15 mouse cellular contexts compared by ENCODE assay signal in genomic region chr17:64060529-64060928, GRCm38 (mm10).
A peak's percentile ranks its signal among the peaks of the same experiment; 100 is the strongest.
DNase-seq lines count a peak whose midpoint lies in the region; ATAC-seq and TF ChIP-seq lines count a peak whose summit lies in the region.
"Had no signal": no experiment of that assay in that cellular context is flagged by ENCODE, and none has a peak within 500 bp of the region (broad histone marks: within the 10 kb centered on the region; RNA-seq: fewer than 3 reads in every experiment).

No protein-coding gene starts in this region.

- H3K27ac ChIP-seq in heart, embryonic 16.5 days (ENCODE audit: low read length) = no peak overlapping the region
- H3K27ac ChIP-seq in heart, embryonic 10.5 days = no peak overlapping the region
- no peak overlapping the region for H3K27ac ChIP-seq in intestine, embryonic 16.5 days (ENCODE audit: low read length)
- H3K27ac ChIP-seq in stomach, postnatal 0 days (replicated peaks) = no peak overlapping the region
- H3K27ac ChIP-seq: embryonic facial prominence, embryonic 15.5 days; lung, embryonic 15.5 days had no signal

- no peaks in the 10 kb centered on the region for H3K36me3 ChIP-seq in heart, embryonic 16.5 days (ENCODE audit: control insufficient read depth, insufficient read depth)
- no peaks in the 10 kb centered on the region for H3K36me3 ChIP-seq in heart, embryonic 10.5 days
- H3K36me3 ChIP-seq in megakaryocyte, embryonic 14.5 days (replicated peaks; ENCODE audit: low read length) = peaks cover 9% of the 10 kb centered on the region
- H3K36me3 ChIP-seq in intestine, embryonic 16.5 days (ENCODE audit: control insufficient read depth, insufficient read depth, low read length) = no peaks in the 10 kb centered on the region
- peaks cover 4% of the 10 kb centered on the region; the same call in 1 of the 2 replicates for H3K36me3 ChIP-seq in stomach, postnatal 0 days (ENCODE audit: control insufficient read depth, insufficient read depth, low read length)
- H3K36me3 ChIP-seq: embryonic facial prominence, embryonic 15.5 days; lung, embryonic 15.5 days had no signal

- H3K4me3 ChIP-seq in heart, embryonic 16.5 days (ENCODE audit: low read length) = no peak overlapping the region
- H3K4me3 ChIP-seq in heart, embryonic 10.5 days = no peak overlapping the region
- peak overlapping the region; percentile 11 for H3K4me3 ChIP-seq in megakaryocyte, embryonic 14.5 days (replicated peaks)
- H3K4me3 ChIP-seq in intestine, embryonic 16.5 days (ENCODE audit: low read length) = no peak overlapping the region
- H3K4me3 ChIP-seq in stomach, postnatal 0 days (ENCODE audit: low read depth, low read length) = no peak overlapping the region
- H3K4me3 ChIP-seq: embryonic facial prominence, embryonic 15.5 days; lung, embryonic 15.5 days had no signal

- TF ChIP-seq EP300 in stomach, postnatal 0 days (optimal IDR thresholded peaks at IDR 0.05) = no peak

- no peak overlapping the region for H3K4me2 ChIP-seq in heart, embryonic 16.5 days (ENCODE audit: low read depth, low read length)
- H3K4me2 ChIP-seq in intestine, embryonic 16.5 days (ENCODE audit: low read depth, low read length) = no peak overlapping the region
- H3K4me2 ChIP-seq in stomach, postnatal 0 days (replicated peaks; ENCODE audit: low read depth) = no peak overlapping the region
- H3K4me2 ChIP-seq: embryonic facial prominence, embryonic 15.5 days; lung, embryonic 15.5 days had no signal

- peak; percentile 32; the same call in 1 of the 2 replicates for ATAC-seq in heart, embryonic 16.5 days (replicated peaks; ENCODE audit: extremely low read depth, insufficient read depth, low FRiP score)
- ATAC-seq in megakaryocyte, adult 5-6 weeks (ENCODE audit: poor library complexity, severe bottlenecking) = no peak
- peak; percentile 68; the same call in 1 of the 2 replicates for ATAC-seq in intestine, embryonic 16.5 days
- ATAC-seq in stomach, postnatal 0 days (ENCODE audit: low FRiP score, low TSS enrichment) = peak; percentile 71; the same call in 1 of the 2 replicates
- no peak for ATAC-seq in erythroblast, adult 5-6 weeks (replicated peaks; ENCODE audit: low FRiP score, poor library complexity, severe bottlenecking)
- ATAC-seq: activated CD4-positive, CD25-positive, alpha-beta regulatory T cell, adult 4 months; forebrain, embryonic 14.5 days had no signal

- H3K9ac ChIP-seq in heart, embryonic 16.5 days (ENCODE audit: low read length) = no peak overlapping the region
- no peak overlapping the region for H3K9ac ChIP-seq in intestine, embryonic 16.5 days (ENCODE audit: low read depth, low read length)
- H3K9ac ChIP-seq in stomach, postnatal 0 days (ENCODE audit: low read length) = no peak overlapping the region
- H3K9ac ChIP-seq: embryonic facial prominence, embryonic 15.5 days; lung, embryonic 15.5 days had no signal

- H3K27me3 ChIP-seq in heart, embryonic 16.5 days (ENCODE audit: control insufficient read depth, insufficient read depth, low read length) = no peaks in the 10 kb centered on the region
- no peaks in the 10 kb centered on the region for H3K27me3 ChIP-seq in heart, embryonic 10.5 days (ENCODE audit: insufficient read depth, poor library complexity, severe bottlenecking)
- no peaks in the 10 kb centered on the region for H3K27me3 ChIP-seq in megakaryocyte, embryonic 14.5 days (replicated peaks)
- H3K27me3 ChIP-seq in intestine, embryonic 16.5 days (replicated peaks; ENCODE audit: control insufficient read depth, insufficient read depth, low read length) = no peaks in the 10 kb centered on the region
- H3K27me3 ChIP-seq in stomach, postnatal 0 days (ENCODE audit: control insufficient read depth, insufficient read depth, low read length) = no peaks in the 10 kb centered on the region
- H3K27me3 ChIP-seq: embryonic facial prominence, embryonic 15.5 days; lung, embryonic 15.5 days had no signal

- no peak for DNase-seq in heart, embryonic 10.5 days (ENCODE audit: low spot score)
- peak; percentile 17 for DNase-seq in stomach, postnatal 0 days (ENCODE audit: low spot score)
- no peak for DNase-seq in layer of hippocampus, adult 9-11 months
- DNase-seq: cerebellum, adult 9-11 months; liver; thymus, postnatal 36 days had no signal

- TF ChIP-seq CTCF in stomach, postnatal 0 days (IDR thresholded peaks at IDR 0.05; ENCODE audit: low read depth) = no peak

- H3K9me3 ChIP-seq in heart, embryonic 16.5 days (replicated peaks; ENCODE audit: control insufficient read depth, low read length) = no peaks in the 10 kb centered on the region
- no peaks in the 10 kb centered on the region for H3K9me3 ChIP-seq in heart, embryonic 10.5 days
- no peaks in the 10 kb centered on the region for H3K9me3 ChIP-seq in megakaryocyte, embryonic 14.5 days
- no peaks in the 10 kb centered on the region for H3K9me3 ChIP-seq in intestine, embryonic 16.5 days (ENCODE audit: control insufficient read depth, low read length)
- no peaks in the 10 kb centered on the region for H3K9me3 ChIP-seq in stomach, postnatal 0 days (ENCODE audit: control insufficient read depth, low read length)
- H3K9me3 ChIP-seq: embryonic facial prominence, embryonic 15.5 days; lung, embryonic 15.5 days had no signal

- 0 out of 2 replicates have a peak, but pooled peaks cover 2% of the 10 kb centered on the region for H3K4me1 ChIP-seq in heart, embryonic 16.5 days (ENCODE audit: control insufficient read depth, insufficient read depth, low read length)
- 0 out of 2 replicates have a peak, but pooled peaks cover 3% of the 10 kb centered on the region for H3K4me1 ChIP-seq in heart, embryonic 10.5 days
- H3K4me1 ChIP-seq in megakaryocyte, embryonic 14.5 days = peaks cover 75% of the 10 kb centered on the region
- no peaks in the 10 kb centered on the region for H3K4me1 ChIP-seq in intestine, embryonic 16.5 days (ENCODE audit: control insufficient read depth, insufficient read depth, low read length)
- no peaks in the 10 kb centered on the region for H3K4me1 ChIP-seq in stomach, postnatal 0 days (replicated peaks; ENCODE audit: control insufficient read depth, insufficient read depth)
- H3K4me1 ChIP-seq: embryonic facial prominence, embryonic 15.5 days; lung, embryonic 15.5 days had no signal

Comparison
In these comparisons a context has a peak if more than half of its experiments do, and no peak if none do; other contexts are left out.
1. ATAC-seq: peak in heart, embryonic 16.5 days (single experiment), intestine, embryonic 16.5 days (single experiment) and stomach, postnatal 0 days (single experiment); none in megakaryocyte, adult 5-6 weeks (single experiment) and erythroblast, adult 5-6 weeks (single experiment).